Mouse (Mus musculus): ENCODE measurements around the gene Tmem247.
A peak's percentile ranks its signal among the peaks of the same experiment; 100 is the strongest.

Tmem247 gene

DNA sequence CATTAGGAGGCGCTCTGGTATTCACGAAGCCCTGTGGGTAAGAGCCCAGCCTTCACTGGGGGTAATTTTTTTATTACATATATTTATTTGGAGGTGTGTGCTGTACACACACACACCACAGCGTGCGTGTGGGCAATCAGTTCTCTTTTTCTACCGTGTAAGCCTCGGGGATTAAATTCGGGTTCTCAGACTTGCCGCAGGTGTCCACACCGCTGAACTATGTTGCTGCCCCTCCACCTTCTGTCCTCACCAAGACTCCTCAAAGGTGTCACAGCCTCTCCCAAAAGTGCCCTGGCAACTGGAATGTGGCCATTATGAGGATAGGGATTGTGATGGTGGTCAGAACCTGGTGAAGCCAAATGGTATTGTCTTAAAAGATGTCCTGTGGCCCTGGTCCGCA is at the start of gene Tmem247:
Tmem247 (plus strand) TSS at position 301 of the 400 bp plus-strand sequence.
- DNase-seq (ENCODE audit: low read depth) = no peak

DNA sequence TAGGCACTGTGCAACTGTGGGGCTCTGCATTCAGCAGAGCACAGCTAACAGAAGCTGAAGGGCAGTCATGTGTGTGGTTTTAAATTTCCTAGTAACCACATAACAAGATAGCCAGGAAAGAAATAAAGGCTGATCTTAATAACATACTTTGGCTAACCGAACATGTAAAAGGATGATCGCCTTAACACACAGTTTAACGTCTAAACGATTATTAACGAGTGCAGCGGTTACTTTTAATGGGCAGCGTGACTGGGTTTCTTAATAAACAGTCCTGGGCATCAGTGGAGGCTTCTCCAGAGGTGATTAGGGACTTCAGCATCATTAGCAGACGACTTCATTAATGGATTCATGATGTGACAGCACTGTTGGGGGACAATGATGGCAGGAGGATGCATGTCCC is 46.6 kb upstream of the Tmem247 start:
- DNase-seq (ENCODE audit: low read depth) = no peak

DNA sequence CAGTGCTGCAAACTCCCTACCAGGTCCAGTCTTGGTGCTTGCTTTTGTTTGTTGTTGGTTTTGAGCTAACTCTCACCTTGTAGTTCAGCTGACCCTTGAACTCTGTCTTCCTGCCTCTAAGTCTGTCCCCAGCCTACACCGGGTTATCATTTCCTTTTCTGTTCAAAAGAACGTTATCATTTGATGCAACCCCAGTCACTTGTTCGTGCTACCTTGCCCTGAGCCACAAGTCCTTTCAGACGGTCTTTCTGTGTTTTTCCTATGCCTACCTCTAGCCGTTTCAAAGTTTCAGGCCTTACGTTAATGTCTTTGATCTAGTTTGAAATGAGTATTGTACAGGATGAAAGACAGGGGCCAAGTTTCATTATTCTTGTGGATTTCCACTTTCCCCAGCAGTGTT is 44.5 kb upstream of the Tmem247 start:
- DNase-seq (ENCODE audit: low read depth) = peak; percentile 64

DNA sequence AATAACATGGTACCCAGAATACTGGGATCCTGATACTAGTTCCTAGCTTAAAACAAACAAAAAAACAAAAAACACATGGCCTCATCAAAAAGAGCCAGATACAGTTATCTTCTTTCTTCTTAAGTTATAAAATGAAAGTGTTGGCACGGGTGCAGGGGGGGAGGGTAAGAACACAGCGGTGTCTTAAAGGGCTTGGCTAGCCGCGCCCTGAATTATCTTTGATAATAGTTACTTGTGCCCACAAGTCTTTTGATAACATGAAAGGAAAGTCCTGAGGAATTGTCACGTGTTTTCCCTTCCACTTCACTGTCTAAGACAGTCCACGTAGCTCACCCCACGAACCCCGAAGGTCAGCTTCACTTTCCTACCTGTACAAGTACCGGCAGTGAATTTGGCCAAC is 40.2 kb upstream of the Tmem247 start:
- no peak for DNase-seq (ENCODE audit: low read depth)

DNA sequence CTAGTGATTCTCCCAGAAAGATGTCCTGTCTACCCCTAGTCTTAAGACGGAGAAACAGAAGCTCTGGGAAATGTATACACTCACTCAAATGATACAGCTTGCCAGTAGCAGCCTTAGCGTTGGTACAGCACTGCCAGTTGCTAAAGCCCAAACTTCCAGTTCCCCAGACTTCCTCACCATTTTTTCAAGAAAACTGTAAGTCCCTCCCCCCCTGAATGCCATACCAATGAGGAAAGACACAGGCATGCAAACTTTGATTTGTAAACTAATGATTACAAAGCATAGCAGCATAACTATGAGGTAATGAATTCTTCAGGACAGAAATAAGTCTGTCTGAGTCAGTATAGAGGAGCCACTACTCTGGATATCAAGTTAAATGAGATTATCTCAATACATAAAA is 39.4 kb upstream of the Tmem247 start:
- no peak for DNase-seq (ENCODE audit: low read depth)

DNA sequence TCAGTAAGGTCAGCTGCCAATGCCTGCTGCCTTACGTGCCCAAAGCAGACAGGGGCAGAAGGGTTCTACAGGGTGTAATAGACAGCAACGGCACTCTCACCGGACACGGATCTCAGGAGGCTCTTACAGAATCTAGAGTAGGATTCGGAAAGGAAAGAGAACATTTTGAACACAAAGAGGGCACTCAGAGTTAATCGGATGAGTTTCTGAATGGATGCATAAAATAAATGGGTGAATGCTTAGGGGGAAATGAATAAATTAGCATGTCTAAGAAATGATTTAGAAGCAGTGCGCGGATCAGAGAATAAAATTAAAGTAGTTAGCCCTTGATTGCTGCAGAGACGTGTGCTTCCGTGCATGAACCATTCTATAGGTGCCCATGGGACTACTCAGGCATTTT is 37.1 kb upstream of the Tmem247 start:
- DNase-seq (ENCODE audit: low read depth) = no peak

DNA sequence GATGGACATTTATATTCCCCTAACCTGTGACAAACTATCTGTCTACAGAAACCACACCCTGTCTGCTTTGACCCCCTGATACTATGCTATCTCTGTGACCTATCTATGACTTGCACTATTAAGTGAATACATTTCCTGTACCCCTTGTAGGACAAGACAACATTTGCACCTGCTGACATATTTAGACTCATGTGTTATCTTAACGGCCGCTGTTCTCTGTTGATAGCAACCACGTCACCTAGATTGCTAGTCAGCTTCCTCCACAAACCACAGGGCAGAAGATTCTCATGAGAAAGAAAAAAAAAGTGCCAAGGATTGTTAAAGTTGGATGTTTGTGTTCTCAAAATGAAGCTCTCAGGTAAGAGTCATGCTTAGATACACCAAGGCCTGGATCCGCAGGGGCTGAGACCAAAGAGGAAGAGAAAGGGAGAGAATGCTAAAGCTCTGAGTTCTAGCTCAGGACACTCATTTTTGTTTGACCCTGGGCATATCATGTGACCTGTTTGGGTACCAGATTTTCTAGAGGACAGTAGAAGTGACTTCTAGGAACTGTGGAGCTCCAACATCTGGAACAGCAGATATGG is 36.6 kb upstream of the Tmem247 start:
- DNase-seq (ENCODE audit: low read depth) = peak; percentile 64

DNA sequence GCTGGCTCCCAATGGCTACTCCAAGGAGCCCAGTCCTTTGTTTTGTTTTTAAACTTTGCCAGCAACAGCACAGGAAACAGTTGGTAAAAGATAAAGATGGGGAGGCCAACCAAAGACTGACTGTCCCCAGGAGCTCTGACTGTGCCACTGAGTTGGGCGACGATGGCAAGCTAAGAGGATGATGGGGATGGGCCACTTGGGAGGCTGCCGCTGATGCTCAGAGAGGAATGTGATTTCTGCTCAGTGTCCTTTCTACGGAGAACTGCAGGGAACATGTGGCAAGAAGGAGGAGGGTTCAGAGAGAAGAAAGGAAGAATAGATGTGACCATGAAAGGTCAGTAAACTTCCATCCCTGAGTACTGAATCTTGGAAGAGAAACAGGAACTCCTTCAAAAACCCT is 22.0 kb upstream of the Tmem247 start:
- DNase-seq (ENCODE audit: low read depth) = no peak

DNA sequence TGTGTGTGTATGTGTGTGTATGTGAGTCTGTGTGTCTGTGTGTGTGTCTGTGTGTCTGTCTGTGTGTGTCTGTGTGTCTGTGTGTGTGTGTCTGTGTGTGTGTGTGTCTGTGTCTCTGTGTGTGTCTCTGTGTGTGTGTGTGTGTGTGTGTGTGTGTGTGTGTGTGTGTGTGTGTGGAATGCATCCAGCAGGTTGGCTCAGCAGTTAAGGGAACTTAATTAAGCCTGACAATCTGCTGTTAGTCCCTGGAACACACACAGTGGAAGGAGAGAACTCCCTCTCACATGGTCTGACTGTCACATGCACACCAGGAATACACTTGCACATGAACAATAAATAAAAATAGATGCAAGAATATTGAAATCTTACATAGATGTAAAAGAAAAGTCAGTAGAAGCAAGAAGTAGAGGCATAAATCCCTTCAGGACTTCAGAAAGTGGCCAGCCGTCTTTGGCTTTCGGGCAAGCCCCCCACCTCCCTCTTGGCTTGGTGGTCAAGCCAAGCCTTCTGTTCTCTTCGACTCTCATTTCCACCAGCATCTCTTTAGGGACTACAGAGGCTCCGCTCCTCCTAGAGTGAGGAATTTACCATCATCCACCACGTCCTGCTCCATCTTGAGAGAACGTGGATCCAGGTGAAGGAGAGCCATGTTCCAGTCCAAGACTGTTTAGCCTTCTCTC is 19.5 kb upstream of the Tmem247 start:
- DNase-seq (ENCODE audit: low read depth) = no peak

DNA sequence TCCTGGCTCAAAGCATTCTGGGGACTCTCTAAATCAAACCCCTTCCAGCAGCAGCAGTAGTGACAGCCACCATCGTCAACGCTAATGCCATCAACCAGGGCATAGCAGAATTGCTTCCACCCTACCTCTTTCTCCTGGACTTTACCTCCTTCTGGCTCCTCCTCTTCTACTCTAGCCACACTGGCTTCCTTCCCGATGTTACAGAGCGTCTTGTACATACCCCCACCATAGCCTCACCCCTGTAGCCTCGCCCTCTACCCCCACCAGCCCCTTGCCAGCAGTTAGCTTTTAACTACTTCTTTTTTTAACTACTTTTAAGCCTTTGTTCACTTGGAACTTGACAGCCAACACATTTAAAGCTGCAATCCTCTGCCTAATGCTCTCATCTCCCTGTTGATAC is 17.3 kb upstream of the Tmem247 start:
- no peak for DNase-seq (ENCODE audit: low read depth)

DNA sequence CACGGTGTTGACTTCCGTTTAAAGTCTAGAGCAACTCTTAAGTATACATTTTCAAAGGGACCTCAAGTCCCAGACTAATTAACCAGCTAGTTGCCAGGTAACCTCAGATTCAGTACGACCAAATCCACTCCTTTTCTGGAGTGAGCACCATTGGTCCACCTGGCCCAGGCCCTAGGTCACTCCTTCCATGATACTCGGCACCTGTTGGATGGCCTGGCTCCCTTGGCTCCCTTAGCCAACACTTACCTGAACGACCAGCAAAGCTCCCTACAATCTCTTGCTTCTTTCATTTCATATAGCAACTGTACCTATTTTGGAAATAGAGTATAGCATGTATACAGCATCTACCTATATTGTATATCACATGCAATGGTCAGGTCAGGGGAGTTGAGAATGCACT is 16.6 kb upstream of the Tmem247 start:
- DNase-seq (ENCODE audit: low read depth) = no peak

DNA sequence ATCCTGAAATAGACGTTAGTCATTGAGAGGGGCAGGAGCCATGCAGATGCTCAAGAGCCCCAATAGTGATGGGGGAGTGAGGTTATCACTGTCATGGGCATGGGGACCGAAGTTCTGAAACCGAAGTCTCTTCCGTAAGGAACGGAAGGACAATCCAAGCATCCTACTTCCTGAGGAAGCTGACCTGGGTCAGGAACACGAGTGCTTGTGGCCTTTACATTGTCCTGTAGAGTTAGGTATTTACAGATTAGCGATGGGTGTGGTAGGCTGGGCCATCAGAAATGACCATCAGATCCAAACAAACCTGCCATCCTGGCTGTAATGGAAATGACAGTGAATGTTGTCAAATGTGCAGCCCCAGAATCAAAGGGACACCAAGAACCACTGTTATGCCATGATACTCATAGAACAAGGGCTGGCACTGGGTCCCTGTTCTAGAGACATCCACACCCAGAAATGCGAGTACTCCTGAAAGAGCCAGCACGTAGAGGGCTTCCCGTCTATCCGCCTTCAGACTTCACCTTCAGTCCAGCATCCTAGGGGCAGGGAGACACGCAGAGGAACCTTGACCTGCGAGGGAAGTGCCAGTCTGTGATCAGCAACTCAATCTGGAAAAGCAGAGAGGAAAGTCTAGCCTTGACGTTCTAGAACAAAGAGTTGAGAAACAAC is 14.6 kb upstream of the Tmem247 start:
- no peak for DNase-seq (ENCODE audit: low read depth)

DNA sequence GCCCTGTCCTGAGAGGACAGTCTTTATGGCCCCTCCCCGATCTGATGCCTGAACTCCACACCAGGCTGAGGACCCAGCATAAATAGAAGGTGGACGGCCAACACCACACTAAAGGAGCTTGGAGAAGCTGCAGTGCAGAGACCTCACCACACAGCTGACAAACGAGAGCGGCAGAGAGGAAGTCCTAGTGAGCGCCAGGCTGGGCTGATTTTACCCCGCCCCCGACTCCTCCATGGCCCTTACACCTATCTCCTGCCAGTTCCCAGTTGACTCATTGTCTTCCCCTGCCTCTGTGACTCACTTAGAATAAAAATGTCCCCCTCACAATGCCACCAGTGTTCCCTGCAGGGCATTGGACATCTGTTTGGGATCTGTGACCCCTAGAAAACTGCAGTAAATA is 13.6 kb upstream of the Tmem247 start:
- DNase-seq (ENCODE audit: low read depth) = peak; percentile 57

DNA sequence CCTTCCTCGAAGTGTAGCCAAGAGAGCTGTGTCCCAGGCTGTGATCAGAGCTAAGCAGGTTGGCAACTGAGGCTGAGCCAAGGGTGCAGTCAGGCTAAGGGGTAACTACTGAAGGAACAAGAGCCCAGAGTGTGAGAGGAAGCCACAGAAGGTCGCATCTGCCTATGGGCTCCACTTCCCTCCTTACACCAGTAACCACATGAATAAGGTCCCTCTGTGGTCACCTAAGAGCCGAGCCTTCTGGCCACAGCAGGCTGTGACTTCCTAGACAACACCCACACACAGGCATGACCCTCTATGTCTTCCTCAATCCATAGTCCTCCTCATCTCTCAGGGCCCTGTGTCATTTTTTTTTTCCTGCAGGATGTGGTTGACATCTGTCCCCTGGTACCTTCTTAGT is 12.9 kb upstream of the Tmem247 start:
- DNase-seq (ENCODE audit: low read depth) = peak; percentile 32

DNA sequence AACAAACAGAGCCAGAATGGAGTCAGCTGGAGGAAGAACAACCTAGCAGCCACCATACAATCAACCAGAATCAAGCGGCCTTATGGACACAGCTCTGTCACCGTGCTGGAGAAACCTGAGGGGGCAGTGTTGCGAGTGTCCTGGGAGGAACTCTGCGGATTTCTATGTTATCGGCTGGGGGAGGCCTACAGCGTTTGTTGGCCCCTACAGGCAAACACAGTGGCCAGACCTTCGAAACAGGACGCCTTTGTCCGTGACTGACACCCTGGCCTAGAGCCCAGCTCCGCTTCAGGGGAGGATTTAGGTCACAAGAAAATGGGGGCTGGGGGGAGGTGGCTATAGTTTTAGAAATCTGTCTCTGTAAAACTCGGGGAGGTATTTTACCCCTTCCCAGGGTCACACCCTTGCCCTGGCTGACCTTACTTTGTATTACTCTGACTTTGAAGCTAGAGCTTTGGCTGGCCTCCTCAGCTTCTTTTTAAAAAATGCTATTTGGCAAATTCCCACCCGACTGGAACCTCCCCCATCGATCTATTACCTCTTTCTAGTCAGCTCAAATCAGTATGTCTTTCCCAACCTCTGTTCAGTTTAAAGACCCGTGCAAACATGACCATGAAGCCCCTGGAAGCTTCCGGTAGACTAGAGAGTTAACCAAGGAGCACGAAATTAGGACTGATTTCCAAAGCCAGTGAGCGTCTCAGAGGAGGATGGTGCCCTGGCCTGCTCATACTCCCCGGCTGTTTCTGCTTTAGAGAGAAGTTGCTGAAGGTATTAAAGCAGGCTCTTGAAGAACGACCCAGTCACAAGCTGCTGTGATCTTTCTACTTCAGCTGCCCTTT is 11.6 kb upstream of the Tmem247 start:
- no peak for DNase-seq (ENCODE audit: low read depth)

DNA sequence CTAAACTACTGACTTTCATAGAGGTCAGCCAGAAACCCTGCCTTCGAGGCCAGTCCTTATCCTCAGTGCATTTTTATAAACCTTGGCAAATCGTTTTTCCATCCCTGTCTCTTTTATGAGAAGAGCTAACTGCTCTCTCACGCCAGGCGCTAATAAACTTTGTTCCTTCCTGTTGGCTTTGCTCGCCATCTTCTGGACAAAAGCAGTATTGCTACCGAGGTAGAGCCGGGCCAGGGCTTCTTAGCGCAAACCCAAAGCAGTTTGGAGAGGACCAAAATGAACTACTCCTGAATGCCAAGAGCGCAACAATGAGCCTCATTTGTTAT is 11.0 kb upstream of the Tmem247 start:
- DNase-seq (ENCODE audit: low read depth) = peak; percentile 86

DNA sequence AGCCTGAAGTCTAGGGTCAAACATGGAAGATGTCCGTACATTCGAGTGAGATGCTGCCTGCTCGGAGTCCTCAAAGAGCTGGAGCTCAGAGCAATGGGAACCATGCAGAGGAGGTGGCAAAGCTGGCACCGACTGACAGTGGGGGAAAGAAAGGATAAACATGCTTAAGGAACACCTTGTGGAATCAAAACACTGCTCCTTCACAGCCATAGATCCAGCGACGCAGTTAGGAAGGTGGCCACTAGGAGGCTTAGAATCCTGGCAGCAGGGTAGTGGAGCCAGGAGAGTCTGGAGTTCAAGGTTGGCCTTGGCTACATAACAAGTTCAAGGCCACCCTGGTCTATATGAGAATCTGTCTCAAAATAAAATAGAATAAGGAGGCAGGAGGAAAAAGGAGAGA is 10.5 kb upstream of the Tmem247 start:
- DNase-seq (ENCODE audit: low read depth) = peak; percentile 39

DNA sequence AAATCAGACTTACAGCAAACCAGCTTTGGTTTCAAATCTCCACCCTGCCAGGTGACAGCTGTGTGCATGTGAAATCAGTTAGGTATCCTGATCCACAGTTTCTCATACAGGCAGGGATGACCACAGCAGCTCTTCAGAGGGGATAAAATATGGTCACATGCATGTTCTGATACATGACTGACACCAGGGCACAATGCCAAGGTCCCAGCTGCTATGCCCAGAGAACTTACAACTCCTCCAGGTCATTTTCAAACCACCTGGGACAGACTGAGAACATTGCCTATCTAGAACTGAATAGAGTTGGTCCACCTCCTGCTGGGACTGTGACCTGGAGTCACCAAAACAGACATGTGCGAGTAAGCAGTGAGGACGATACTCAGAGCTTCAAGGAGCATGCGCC is 10.1 kb upstream of the Tmem247 start:
- DNase-seq (ENCODE audit: low read depth) = no peak

DNA sequence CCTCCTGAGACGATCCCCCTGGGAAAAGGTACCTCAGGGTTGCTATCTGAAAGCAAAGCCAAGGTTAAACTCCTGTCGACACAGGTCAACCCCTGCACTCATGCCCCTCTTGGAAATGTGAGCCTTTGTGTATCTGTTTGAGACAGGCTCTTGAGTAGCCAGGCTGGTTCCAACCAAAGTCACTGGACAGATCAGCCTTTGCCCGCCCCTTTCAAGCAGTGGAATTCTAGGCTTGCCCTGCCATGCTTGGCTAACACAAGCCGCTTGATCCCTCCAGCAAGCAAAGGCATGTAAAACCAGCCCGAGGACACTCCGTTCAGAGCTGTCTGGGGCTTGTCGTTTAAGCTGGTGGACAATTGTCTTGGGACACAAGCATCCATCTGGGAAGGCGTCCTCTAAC is 8.8 kb upstream of the Tmem247 start:
- no peak for DNase-seq (ENCODE audit: low read depth)

DNA sequence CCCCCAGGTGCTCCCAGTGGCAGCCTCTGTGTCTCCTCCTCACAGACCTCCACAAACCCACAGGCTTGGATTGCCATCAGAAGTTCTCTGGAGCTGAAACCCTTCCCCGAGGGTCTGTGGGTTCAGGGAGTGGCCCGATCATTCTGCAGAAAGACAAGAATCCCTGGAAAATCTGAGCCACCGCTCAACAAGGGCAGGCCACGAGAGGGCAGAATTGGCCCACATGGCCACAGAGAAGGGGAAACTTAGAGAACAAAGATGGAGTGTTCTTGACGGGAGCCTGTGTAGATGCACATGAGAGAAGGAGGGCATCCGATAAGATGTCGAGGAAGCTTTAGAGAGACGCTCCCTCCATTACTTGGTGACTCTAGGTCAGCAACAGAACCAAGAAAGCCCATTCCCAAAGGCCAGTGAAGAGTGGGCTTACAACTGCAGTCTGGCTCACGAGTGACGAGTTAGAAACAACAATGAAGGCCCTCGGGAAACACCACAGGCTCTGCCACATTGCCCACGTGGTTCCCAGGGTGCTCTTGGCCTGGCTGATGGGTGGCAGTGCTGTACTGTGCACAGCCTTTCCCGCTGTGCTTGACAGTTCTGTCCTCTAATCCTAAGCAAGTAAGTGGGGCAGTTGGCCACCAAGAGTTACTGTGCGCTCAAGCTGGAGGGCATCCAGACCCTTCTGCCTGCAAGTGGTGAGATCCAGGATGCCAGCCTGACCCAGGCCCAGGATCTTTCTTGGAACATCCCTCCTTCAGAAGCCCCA is 7.2 kb upstream of the Tmem247 start:
- no peak for DNase-seq (ENCODE audit: low read depth)

DNA sequence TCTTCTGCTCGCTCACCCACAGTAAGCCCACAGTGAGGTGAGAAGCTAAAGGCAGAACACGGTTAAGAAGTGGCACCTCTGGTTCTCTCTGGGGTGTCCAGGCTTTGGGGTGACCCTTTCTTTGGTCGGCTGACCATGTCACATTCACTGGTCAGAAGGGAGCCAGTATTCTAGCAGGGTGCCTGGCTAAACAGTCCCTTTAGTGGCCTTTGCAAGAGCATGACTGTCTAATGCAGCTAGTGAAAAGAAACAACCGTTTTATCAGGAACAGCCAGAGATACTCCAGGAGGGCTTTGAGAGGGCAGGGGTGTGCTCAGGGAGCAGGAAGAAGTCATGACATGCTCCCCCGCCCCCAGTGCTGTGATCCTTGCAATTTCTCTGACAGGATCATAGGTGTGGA is 5.9 kb upstream of the Tmem247 start:
- DNase-seq (ENCODE audit: low read depth) = no peak

DNA sequence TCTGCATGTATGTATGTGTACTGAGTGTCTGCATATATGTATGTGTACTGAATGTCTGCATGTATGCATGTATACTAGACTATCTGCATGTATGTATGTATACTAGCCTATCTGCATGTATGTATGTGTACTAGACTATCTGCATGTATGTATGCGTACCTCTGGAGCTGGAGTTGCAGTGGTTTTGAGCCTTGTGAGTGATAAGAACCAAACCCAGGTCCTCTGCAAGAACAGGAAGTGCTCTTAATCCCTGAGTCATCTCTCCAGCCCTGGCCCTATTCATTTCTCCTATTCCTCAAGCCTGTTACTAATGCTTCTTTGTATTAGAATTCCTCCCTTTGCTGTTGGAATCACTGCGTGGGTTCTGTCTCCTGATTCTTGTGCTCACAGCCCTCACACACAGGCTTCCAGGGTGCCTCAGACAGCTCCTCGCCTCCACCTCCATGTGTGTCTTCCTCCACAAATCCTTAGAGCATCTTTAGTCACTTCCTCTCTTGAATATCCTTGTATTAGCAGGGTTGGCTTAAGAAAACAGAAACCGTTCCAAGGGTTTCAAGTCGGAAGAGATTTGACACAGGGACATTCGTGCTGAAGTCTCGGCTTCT is 4.0 kb upstream of the Tmem247 start:
- no peak for DNase-seq (ENCODE audit: low read depth)
